Mouse (Mus musculus) frontal cortex, postnatal 36 days (tissue): ENCODE measurements at regions not wholly inside any gene's neighbourhood (a gene's known extent, or its start where the extent isn't known, plus 50 kb on each side); places are given as distances from the start of the nearest gene placed in this dataset.
"Not testable (repeated sequence)": the region's sequence is repeated elsewhere in the genome, so short reads cannot be mapped to it uniquely, and the experiment has no call there.

Source experiments
- DNase-seq, 2 experiments: peaks; one replicate each; pipeline ENCODE4 v3.0.0; 2022; ENCODE audit warnings: low spot score in 2 of 2

GRCm38 (mm10) chr8:19588715-19589114, 93.8 kb downstream of the Defb7 start:
- no peak for DNase-seq

- not testable (repeated sequence) for DNase-seq
Measured at GRCm38 (mm10) chr8:19601542-19601941, 106.6 kb downstream of the Defb7 start.

- no peak for DNase-seq
Measured at GRCm38 (mm10) chr8:19606586-19606985, 111.7 kb downstream of the Defb7 start.

GRCm38 (mm10) chr8:19627514-19627913, 101.9 kb upstream of the 4930467E23Rik start:
- peak; percentile 13 to 30 for DNase-seq

GRCm38 (mm10) chr8:19648591-19648990, 80.8 kb upstream of the 4930467E23Rik start:
- DNase-seq = not testable (repeated sequence)
